Mouse (Mus musculus) megakaryocyte, embryonic 14.5 days (primary cell): ENCODE data around the gene Pitpnc1. TPM values are rescaled to one million over a fixed set of nuclear protein-coding genes. Genes with fewer than 3 reads are reported as not detected.

Source experiments
- H3K27me3 ChIP-seq: replicated peaks from 2 replicates; pipeline ENCODE3; 2012; ENCODE audit warnings: inconsistent platforms
- H3K36me3 ChIP-seq: replicated peaks from 2 replicates; pipeline ENCODE3; 2012; ENCODE audit warnings: low read length, inconsistent platforms, mixed read lengths
- H3K4me1 ChIP-seq: 2 replicates; pipeline ENCODE4 v1.6.1; 2012; ENCODE audit warnings: inconsistent platforms
- H3K4me3 ChIP-seq: replicated peaks from 2 replicates; pipeline ENCODE3; 2012; ENCODE audit warnings: moderate library complexity, mild to moderate bottlenecking, inconsistent platforms
- H3K9me3 ChIP-seq: 2 replicates; pipeline ENCODE4 v1.6.1; 2012; ENCODE audit warnings: inconsistent platforms
- FLI1 ChIP-seq: IDR thresholded peaks from 2 replicates; pipeline ENCODE4 v1.6.1; 2012; ENCODE audit warnings: low read length, inconsistent platforms, mixed read lengths
- GATA1 ChIP-seq: IDR thresholded peaks from 3 replicates; pipeline ENCODE4 v1.6.1; 2012; ENCODE audit warnings: mixed read lengths, low read length, inconsistent platforms, borderline replicate concordance
- polyA plus RNA-seq: library from polyadenylated mRNA; stranded (reverse); fragments of >175 nt; gene quantifications from 2 replicates; pipeline ENCODE4 v1.2.3, GENCODE M21; 2012; ENCODE audit warnings: low replicate concordance; ENCODE audit not compliant: insufficient read depth

Pitpnc1 gene
- polyA plus RNA-seq, 1 experiment = 5.1 TPM

GRCm38 (mm10) chr11:107276898-107277297, 193.6 kb downstream of the Pitpnc1 start:
- no peak overlapping the region for H3K4me3 ChIP-seq
- H3K4me1 ChIP-seq = peaks cover 27% of the 10 kb centered on the region
- H3K27me3 ChIP-seq = no peaks in the 10 kb centered on the region
- no peak for TF ChIP-seq GATA1
- no peak for TF ChIP-seq FLI1
- H3K9me3 ChIP-seq = no peaks in the 10 kb centered on the region
- peaks cover 72% of the 10 kb centered on the region for H3K36me3 ChIP-seq

GRCm38 (mm10) chr11:107276337-107276736, 194.2 kb downstream of the Pitpnc1 start:
- H3K27me3 ChIP-seq = no peaks in the 10 kb centered on the region
- TF ChIP-seq FLI1 = no peak
- peaks cover 71% of the 10 kb centered on the region for H3K36me3 ChIP-seq
- H3K4me3 ChIP-seq = no peak overlapping the region
- H3K4me1 ChIP-seq = peaks cover 27% of the 10 kb centered on the region
- no peaks in the 10 kb centered on the region for H3K9me3 ChIP-seq

DNA sequence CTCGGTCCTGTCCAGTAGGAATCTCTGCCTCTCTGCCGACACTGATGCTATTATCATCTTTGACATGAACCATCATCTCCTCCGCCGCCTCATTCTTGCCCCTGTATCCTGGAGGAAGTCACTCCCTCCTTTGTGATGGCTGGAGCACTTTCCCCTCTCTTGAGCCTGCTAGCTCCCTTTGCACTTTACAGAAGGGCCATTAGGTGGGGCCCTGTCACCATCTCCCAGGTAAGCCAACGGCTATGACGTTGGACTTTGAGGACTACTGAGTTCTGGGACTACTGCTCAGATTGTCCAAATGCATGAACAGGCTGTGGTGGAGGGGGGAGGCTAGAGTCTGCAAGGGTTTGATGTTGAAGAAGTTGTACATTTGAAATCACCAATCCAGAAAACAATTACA, 194.6 kb downstream of the Pitpnc1 start:
- H3K36me3 ChIP-seq = peaks cover 72% of the 10 kb centered on the region
- no peaks in the 10 kb centered on the region for H3K27me3 ChIP-seq
- no peaks in the 10 kb centered on the region for H3K9me3 ChIP-seq
- TF ChIP-seq GATA1 (no peak), FLI1 (no peak)
- no peak overlapping the region for H3K4me3 ChIP-seq
- peaks cover 27% of the 10 kb centered on the region for H3K4me1 ChIP-seq

DNA sequence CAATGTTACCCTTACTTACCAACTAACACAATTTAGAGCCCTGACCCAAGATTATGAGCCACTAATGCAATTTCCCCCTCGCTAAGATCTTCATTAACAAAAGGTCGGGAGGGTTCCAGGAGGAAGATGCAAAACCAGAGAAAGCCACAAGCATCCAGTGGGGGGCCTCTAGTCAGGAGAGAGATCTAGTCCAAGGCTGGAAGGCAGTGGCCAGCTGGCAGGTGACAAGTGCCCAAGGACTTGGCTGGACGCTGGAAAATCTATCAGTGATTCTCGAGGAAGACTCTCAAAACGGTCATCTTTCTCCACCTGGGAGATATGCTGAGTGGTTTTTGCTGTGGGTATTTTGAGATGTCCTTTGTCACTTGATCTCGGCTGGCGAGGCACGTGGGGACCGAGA, 196.3 kb downstream of the Pitpnc1 start:
- no peaks in the 10 kb centered on the region for H3K27me3 ChIP-seq
- TF ChIP-seq GATA1 = no peak
- no peak for TF ChIP-seq FLI1
- peaks cover 27% of the 10 kb centered on the region for H3K4me1 ChIP-seq
- H3K9me3 ChIP-seq = peaks cover 5% of the 10 kb centered on the region
- H3K36me3 ChIP-seq = peaks cover 71% of the 10 kb centered on the region
- H3K4me3 ChIP-seq = no peak overlapping the region

DNA sequence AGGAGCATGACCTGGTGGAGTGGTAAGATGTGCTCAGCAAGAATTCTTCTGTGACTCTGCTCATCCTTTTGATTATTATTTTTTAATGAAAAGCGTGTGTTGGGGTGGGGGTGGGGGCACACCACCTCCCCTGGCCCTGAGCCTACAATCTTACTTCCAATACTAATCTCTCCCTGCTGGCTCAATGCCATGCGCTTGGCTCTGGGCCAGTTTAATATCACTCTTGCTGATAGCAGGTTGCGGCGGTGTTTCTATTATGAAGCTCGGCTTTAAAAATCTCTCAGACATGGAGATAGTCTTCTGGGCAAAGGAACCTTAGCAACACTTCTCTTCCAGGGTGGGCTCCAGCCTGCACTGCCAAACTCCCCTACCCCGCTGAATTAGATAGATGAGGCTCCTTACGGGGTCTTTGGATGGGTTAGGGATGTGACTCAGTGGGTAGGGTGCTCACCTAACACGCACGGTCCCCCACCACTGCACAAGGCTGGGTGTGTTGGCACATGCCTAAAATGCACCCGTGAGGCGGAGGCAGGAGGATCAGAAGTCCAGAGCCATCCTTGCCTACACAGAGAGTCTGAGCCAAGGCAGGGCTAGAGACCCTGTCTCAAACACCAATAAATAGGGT, 198.0 kb downstream of the Pitpnc1 start:
- peaks cover 15% of the 10 kb centered on the region for H3K9me3 ChIP-seq
- peaks cover 70% of the 10 kb centered on the region for H3K36me3 ChIP-seq
- H3K4me3 ChIP-seq = no peak overlapping the region
- peaks cover 20% of the 10 kb centered on the region for H3K4me1 ChIP-seq
- no peaks in the 10 kb centered on the region for H3K27me3 ChIP-seq
- TF ChIP-seq FLI1 (no peak), GATA1 (no peak)

DNA sequence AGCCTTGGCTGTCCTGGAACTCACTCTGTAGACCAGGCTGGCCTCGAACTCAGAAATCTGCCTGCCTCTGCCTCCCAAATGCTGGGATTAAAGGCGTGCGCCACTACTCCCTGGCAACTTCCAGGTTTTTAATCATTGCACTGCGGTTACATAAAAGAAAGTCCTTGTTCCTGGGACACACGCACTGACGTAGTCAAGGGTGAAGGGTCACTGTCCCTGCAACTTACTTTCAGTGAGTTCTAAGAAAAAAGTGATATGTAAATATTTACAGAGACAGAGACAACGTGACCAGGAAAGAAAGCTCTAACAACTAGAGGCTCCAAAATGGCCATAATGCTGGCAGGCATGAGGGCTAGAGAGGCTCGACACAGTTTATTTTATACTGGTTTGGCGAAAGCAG, 199.9 kb downstream of the Pitpnc1 start:
- Histone ChIP-seq H3K27me3 (no peaks in the 10 kb centered on the region), H3K4me3 (no peak overlapping the region), H3K9me3 (peaks cover 15% of the 10 kb centered on the region), H3K36me3 (peaks cover 59% of the 10 kb centered on the region), H3K4me1 (0 out of 2 replicates have a peak, but pooled peaks cover 3% of the 10 kb centered on the region)
- TF ChIP-seq FLI1 (no peak), GATA1 (no peak)

DNA sequence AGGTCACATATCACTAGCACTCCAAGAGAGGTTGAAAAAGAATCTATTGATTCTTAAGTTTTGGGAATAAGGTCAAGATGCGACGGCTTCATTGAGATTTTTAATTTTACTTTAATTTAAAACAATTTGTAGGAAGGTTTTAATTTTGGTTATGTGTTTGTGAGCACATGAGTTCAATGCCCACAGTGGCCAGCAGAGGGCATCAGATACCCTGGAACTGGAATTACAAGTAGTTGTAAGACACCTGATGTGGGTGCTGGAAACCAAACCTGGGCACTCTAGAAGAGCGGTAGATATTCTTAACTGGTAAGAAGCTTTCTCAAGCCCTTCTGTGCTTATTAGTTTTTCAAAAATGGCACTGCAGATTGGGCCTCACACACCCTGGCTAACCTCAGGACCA, 203.0 kb downstream of the Pitpnc1 start:
- 0 out of 2 replicates have a peak, but pooled peaks cover under 1% of the 10 kb centered on the region for H3K4me1 ChIP-seq
- no peak for TF ChIP-seq FLI1
- no peak for TF ChIP-seq GATA1
- H3K36me3 ChIP-seq = peaks cover 63% of the 10 kb centered on the region
- no peaks in the 10 kb centered on the region for H3K27me3 ChIP-seq
- peaks cover 15% of the 10 kb centered on the region for H3K9me3 ChIP-seq
- H3K4me3 ChIP-seq = no peak overlapping the region

DNA sequence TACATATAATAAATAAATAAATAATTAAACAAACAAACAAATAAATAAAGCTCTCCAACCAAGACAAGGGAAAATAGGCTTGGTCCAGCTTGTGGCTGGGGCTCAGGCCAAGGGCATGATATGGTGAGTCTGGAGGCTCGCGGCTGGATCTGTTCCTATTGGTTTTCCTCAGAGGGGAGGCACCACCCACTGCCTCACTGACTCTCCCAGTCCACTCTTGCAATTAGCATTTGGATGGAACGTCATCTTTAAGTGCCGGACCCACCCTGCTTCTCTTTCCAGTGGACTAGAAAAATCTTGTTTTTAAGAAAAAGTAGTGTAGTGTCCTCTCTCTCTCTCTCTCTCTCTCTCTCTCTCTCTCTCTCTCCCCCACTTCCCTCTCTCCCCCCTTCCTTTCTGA, 204.6 kb downstream of the Pitpnc1 start:
- Histone ChIP-seq H3K4me3 (no peak overlapping the region), H3K36me3 (peaks cover 57% of the 10 kb centered on the region), H3K27me3 (no peaks in the 10 kb centered on the region), H3K9me3 (peaks cover 15% of the 10 kb centered on the region), H3K4me1 (0 out of 2 replicates have a peak, but pooled peaks cover 3% of the 10 kb centered on the region)
- TF ChIP-seq FLI1 (no peak), GATA1 (no peak)

DNA sequence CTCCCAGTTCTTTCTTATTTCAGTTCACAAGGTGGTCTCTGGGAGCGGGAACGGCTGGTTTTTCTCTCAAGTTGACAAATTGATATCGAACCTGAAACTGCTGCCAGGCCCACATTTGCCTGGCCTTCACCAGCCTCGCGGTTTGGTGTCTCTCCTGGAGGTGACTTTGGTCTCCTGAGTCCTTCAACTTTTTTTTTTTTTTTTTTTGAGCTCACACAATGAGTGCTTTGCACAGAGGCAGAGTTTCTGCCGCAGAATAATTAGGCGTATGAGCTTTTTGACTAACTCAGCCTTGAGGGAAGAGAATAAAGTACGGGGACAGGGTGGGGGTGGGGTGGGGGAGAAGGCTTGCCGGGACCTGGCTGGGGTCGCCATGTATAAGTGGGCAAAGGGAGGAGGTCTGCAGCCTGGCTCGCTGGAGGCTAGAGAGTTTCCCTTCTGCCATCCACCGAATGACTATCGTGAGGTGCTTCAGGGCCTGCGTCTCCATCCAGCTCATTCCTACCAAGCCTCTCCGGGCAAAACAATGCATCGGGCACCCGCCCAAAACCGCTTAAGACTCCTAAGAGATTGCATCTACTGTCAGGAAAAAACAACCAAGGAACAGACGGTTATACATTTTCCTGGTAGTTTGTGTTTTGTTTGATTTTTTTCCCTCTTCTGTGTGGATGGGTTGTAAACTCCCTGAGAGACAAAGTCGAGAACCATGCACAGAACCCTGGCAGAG, 205.4 kb downstream of the Pitpnc1 start:
- TF ChIP-seq FLI1 (no peak), GATA1 (no peak)
- H3K4me1 ChIP-seq = 0 out of 2 replicates have a peak, but pooled peaks cover 6% of the 10 kb centered on the region
- H3K27me3 ChIP-seq = no peaks in the 10 kb centered on the region
- peaks cover 15% of the 10 kb centered on the region for H3K9me3 ChIP-seq
- H3K4me3 ChIP-seq = no peak overlapping the region
- H3K36me3 ChIP-seq = peaks cover 55% of the 10 kb centered on the region

GRCm38 (mm10) chr11:107263838-107264237, 206.7 kb downstream of the Pitpnc1 start:
- Histone ChIP-seq H3K36me3 (peaks cover 56% of the 10 kb centered on the region), H3K9me3 (peaks cover 6% of the 10 kb centered on the region), H3K4me3 (no peak overlapping the region), H3K4me1 (peaks cover 11% of the 10 kb centered on the region), H3K27me3 (no peaks in the 10 kb centered on the region)
- TF ChIP-seq FLI1 (no peak), GATA1 (no peak)
